Mouse (Mus musculus) myocyte (in vitro differentiated cells): ENCODE measurements around the gene Actn4.

ENCODE experiments used
- MYOD1 ChIP-seq, 3 experiments: IDR thresholded peaks; one replicate each; pipeline ENCODE4 v1.6.1; 2011; ENCODE audit warnings: control low read depth in 2 of 3, low read depth in 2 of 3, mild to moderate bottlenecking in 2 of 3, moderate library complexity in 1 of 3; ENCODE audit not compliant: insufficient read length in 2 of 3, control insufficient read depth in 1 of 3
- POLR2A ChIP-seq: IDR thresholded peaks from one replicate; pipeline ENCODE4 v1.6.1; 2011; ENCODE audit warnings: low read depth, mild to moderate bottlenecking, control low read depth, moderate library complexity; ENCODE audit not compliant: insufficient read length

DNA sequence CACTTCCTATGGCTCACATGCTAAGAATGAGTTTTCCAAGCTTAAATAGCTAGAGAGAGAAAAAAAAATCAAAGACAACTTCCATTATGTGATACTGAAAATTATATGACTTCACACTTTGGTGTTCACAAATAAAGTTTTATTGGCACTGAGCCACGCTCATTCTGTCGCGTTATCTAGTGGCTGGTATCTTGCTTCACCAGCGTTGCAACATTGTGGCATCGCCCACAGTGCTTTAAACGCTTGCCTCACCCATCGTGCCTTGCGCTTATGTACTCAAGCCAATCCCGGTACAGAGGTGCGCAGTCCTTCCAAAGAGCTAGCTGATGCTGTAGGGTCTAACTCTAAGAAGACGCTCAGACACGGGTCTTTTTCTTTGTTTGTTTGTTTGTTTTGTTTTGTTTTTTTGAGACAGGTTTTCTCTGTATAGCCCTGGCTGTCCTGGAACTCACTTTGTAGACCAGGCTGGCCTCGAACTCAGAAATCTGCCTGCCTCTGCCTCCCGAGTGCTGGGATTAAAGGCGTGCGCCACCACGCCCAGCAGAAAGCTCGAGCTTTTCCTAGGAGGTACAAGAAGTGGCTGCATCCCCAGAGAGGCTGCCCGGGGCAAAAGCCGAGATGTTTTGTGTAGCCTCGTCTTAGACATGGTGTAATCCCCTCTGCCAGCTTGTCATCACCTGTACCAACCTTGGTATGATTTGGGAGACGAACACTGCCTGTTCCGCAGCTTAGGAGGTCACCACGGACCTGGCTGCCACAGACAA is 91.1 kb downstream of the Actn4 start:
- TF ChIP-seq POLR2A = no peak
- no peak for TF ChIP-seq MYOD1 (IDR thresholded peaks at IDR 0.05; ENCODE audit: control insufficient read depth in 1 of 3, insufficient read length in 2 of 3, low read depth in 2 of 3)
